Mouse (Mus musculus): ENCODE measurements around the gene Smim15.

The Smim15 gene

GRCm38 (mm10) chr13:108062900-108063299, 18.7 kb downstream of the Smim15 start:
- DNase-seq (ENCODE audit: low spot score) = no peak

GRCm38 (mm10) chr13:108063374-108064134, 19.3 kb downstream of the Smim15 start:
- DNase-seq (ENCODE audit: low spot score) = no peak

- DNase-seq (ENCODE audit: low spot score) = no peak
Observed at GRCm38 (mm10) chr13:108064331-108064730, 20.1 kb downstream of the Smim15 start.

GRCm38 (mm10) chr13:108066021-108066420, 21.8 kb downstream of the Smim15 start:
- DNase-seq (ENCODE audit: low spot score) = no peak

GRCm38 (mm10) chr13:108069151-108069550, 24.9 kb downstream of the Smim15 start:
- no peak for DNase-seq (ENCODE audit: low spot score)

- DNase-seq (ENCODE audit: low spot score) = no peak
Observed at GRCm38 (mm10) chr13:108070171-108070570, 25.9 kb downstream of the Smim15 start.

- no peak for DNase-seq (ENCODE audit: low spot score)
Observed at GRCm38 (mm10) chr13:108077476-108077875, 33.2 kb downstream of the Smim15 start.

GRCm38 (mm10) chr13:108077901-108078300, 33.7 kb downstream of the Smim15 start:
- no peak for DNase-seq (ENCODE audit: low spot score)

GRCm38 (mm10) chr13:108084086-108084485, 39.8 kb downstream of the Smim15 start:
- DNase-seq (ENCODE audit: low spot score) = no peak

GRCm38 (mm10) chr13:108086036-108086435, 41.8 kb downstream of the Smim15 start:
- no peak for DNase-seq (ENCODE audit: low spot score)

- no peak for DNase-seq (ENCODE audit: low spot score)
Observed at GRCm38 (mm10) chr13:108086724-108087123, 42.5 kb downstream of the Smim15 start.

GRCm38 (mm10) chr13:108092290-108092689, 48.0 kb downstream of the Smim15 start:
- no peak for DNase-seq (ENCODE audit: low spot score)

- DNase-seq (ENCODE audit: low spot score) = no peak
Observed at GRCm38 (mm10) chr13:108094681-108095080, 50.4 kb downstream of the Smim15 start.

- DNase-seq (ENCODE audit: low spot score) = no peak
Observed at GRCm38 (mm10) chr13:108095617-108096016, 51.4 kb downstream of the Smim15 start.

- DNase-seq (ENCODE audit: low spot score) = no peak
Observed at GRCm38 (mm10) chr13:108096446-108096845, 52.2 kb downstream of the Smim15 start.
